In genomic region chr4:137315061-137315460, GRCm38 (mm10) we compare ENCODE assay signal across 25 mouse cellular contexts. TPM values are rescaled to one million over a fixed set of nuclear protein-coding genes. Genes with fewer than 3 reads are reported as not detected.
DNase-seq lines count a peak whose midpoint lies in the region; ATAC-seq and TF ChIP-seq lines count a peak whose summit lies in the region.
"Had no signal": no experiment of that assay in that cellular context is flagged by ENCODE, and none has a peak within 500 bp of the region (broad histone marks: within the 10 kb centered on the region; RNA-seq: fewer than 3 reads in every experiment).

No protein-coding gene starts in this region.

- H3K9ac ChIP-seq in heart, embryonic 13.5 days, result no peak overlapping the region
- no peak overlapping the region for H3K9ac ChIP-seq in liver, postnatal 0 days (replicated peaks)
- H3K9ac ChIP-seq: forebrain, embryonic 13.5 days; heart, embryonic 15.5 days; hindbrain, embryonic 12.5 days; intestine, embryonic 15.5 days had no signal

- DNase-seq in heart, postnatal 4 days, result no peak
- DNase-seq in liver, postnatal 0 days, result no peak
- DNase-seq in liver (no peak), MN1 (ENCODE audit: low spot score) (peak; percentile 50)
- DNase-seq in adrenal gland, adult 8-10 months, result no peak
- DNase-seq: adrenal gland, postnatal 10 days; adrenal gland, postnatal 36 days; cerebellum, adult 18-20 months; cerebellum, adult 9-10 months; cerebellum, postnatal 14 days; gastrocnemius, postnatal 14 days; heart, adult 2 months; heart, postnatal 36 days had no signal

- peaks cover 54% of the 10 kb centered on the region for H3K36me3 ChIP-seq in heart, embryonic 13.5 days
- peaks cover 35% of the 10 kb centered on the region for H3K36me3 ChIP-seq in liver, postnatal 0 days (replicated peaks; ENCODE audit: insufficient read depth, low read length)

- H3K9me3 ChIP-seq in heart, embryonic 13.5 days, result no peaks in the 10 kb centered on the region
- no peaks in the 10 kb centered on the region for H3K9me3 ChIP-seq in liver, postnatal 0 days (ENCODE audit: low read length)
- H3K9me3 ChIP-seq: forebrain, embryonic 10.5 days; forebrain, embryonic 13.5 days; heart, embryonic 15.5 days; hindbrain, embryonic 12.5 days; intestine, embryonic 15.5 days had no signal

- no peaks in the 10 kb centered on the region for H3K27me3 ChIP-seq in heart, embryonic 13.5 days (replicated peaks)
- no peaks in the 10 kb centered on the region for H3K27me3 ChIP-seq in liver, postnatal 0 days (ENCODE audit: insufficient read depth, low read length)
- H3K27me3 ChIP-seq: forebrain, embryonic 13.5 days; heart, embryonic 15.5 days; hindbrain, embryonic 12.5 days; intestine, embryonic 15.5 days had no signal

- 79% methylated on average over 2 of the region's 2 CpGs for WGBS in heart, embryonic 13.5 days
- WGBS in liver, postnatal 0 days (ENCODE audit: insufficient replicate concordance), result 83% methylated on average over 2 of the region's 2 CpGs

- TF ChIP-seq EP300 in liver, postnatal 0 days (IDR thresholded peaks at IDR 0.05; ENCODE audit: low read depth), result no peak

- ATAC-seq in heart, embryonic 13.5 days (ENCODE audit: extremely low read depth, insufficient number of reproducible peaks, low FRiP score, low TSS enrichment), result no peak
- ATAC-seq in liver, postnatal 0 days, result no peak
- ATAC-seq: activated CD4-positive, CD25-positive, alpha-beta regulatory T cell, adult 4 months; CD4-positive, CD25-positive, alpha-beta regulatory T cell, adult 4 months; forebrain, embryonic 13.5 days; forebrain, embryonic 16.5 days; hindbrain, embryonic 16.5 days had no signal

- no peak for TF ChIP-seq CTCF in liver, postnatal 0 days (IDR thresholded peaks at IDR 0.05; ENCODE audit: low read depth)

- peaks cover 41% of the 10 kb centered on the region for H3K4me1 ChIP-seq in heart, embryonic 13.5 days
- H3K4me1 ChIP-seq in liver, postnatal 0 days (ENCODE audit: insufficient read depth), result no peaks in the 10 kb centered on the region
- H3K4me1 ChIP-seq: forebrain, embryonic 13.5 days; hindbrain, embryonic 12.5 days had no signal

- H3K27ac ChIP-seq in heart, embryonic 13.5 days (replicated peaks), result peak overlapping the region; percentile 73; the same call in 1 of the 2 replicates
- H3K27ac ChIP-seq in liver, postnatal 0 days (ENCODE audit: low read depth), result peak overlapping the region; percentile 46
- H3K27ac ChIP-seq: forebrain, embryonic 10.5 days; forebrain, embryonic 13.5 days; heart, adult 2 months; hindbrain, embryonic 12.5 days had no signal

- H3K4me2 ChIP-seq in heart, embryonic 13.5 days, result no peak overlapping the region
- no peak overlapping the region for H3K4me2 ChIP-seq in liver, postnatal 0 days (ENCODE audit: low read depth, low read length)
- H3K4me2 ChIP-seq: forebrain, embryonic 13.5 days; heart, embryonic 11.5 days; heart, embryonic 15.5 days; hindbrain, embryonic 12.5 days; intestine, embryonic 15.5 days had no signal

- H3K4me3 ChIP-seq in heart, embryonic 13.5 days, result no peak overlapping the region
- H3K4me3 ChIP-seq in liver, postnatal 0 days (ENCODE audit: low read depth, low read length), result no peak overlapping the region
- H3K4me3 ChIP-seq: forebrain, embryonic 10.5 days; forebrain, embryonic 13.5 days; heart, adult 2 months; heart, embryonic 15.5 days; hindbrain, embryonic 12.5 days; intestine, embryonic 15.5 days had no signal

RNA-seq across cellular contexts. Expression of gene Wnt4, which starts 37.8 kb away (rescaled TPM):
- 0.84 and 0.95 TPM in 2 replicates for polyA plus RNA-seq in heart, embryonic 13.5 days (2015; fragmentation: Nextera tagmentation; extraction: Ambion mirVana)
- under 1 TPM; 0.76 to 0.88 TPM for total RNA-seq in heart, postnatal 4 days (2021)
- 5.1 and 5.7 TPM in 2 replicates for polyA plus RNA-seq in liver, postnatal 0 days (2015; fragmentation: Nextera tagmentation; extraction: Ambion mirVana)
- total RNA-seq in adrenal gland, adult 8-10 months (2022), result 100 to 1,000 TPM in 3 of 4 experiments, 10 to 100 TPM in 1; 83.8 to 130 (median 108) TPM
- total RNA-seq: MEL had no signal

RNA-seq across cellular contexts. Expression of gene Cdc42, which starts 42.5 kb away (rescaled TPM):
- polyA plus RNA-seq in heart, embryonic 13.5 days (2015; fragmentation: Nextera tagmentation; extraction: Ambion mirVana), result 501 and 529 TPM in 2 replicates
- total RNA-seq in heart, postnatal 4 days (2021), result 100 to 1,000 TPM; 276 to 285 TPM
- 216 and 227 TPM in 2 replicates for polyA plus RNA-seq in liver, postnatal 0 days (2015; fragmentation: Nextera tagmentation; extraction: Ambion mirVana)
- total RNA-seq in adrenal gland, adult 8-10 months (2022), result 100 to 1,000 TPM; 385 to 468 (median 412) TPM

Comparison
In these comparisons a context has a peak if more than half of its experiments do, and no peak if none do; other contexts are left out.
1. RNA of gene Wnt4, which starts 37.8 kb away (total RNA-seq): 83.8 to 130 TPM in adrenal gland, adult 8-10 months; 0.76 to 0.88 TPM in heart, postnatal 4 days; every median in the first group is over 10 times any median in the second.